In the genomic region with DNA sequence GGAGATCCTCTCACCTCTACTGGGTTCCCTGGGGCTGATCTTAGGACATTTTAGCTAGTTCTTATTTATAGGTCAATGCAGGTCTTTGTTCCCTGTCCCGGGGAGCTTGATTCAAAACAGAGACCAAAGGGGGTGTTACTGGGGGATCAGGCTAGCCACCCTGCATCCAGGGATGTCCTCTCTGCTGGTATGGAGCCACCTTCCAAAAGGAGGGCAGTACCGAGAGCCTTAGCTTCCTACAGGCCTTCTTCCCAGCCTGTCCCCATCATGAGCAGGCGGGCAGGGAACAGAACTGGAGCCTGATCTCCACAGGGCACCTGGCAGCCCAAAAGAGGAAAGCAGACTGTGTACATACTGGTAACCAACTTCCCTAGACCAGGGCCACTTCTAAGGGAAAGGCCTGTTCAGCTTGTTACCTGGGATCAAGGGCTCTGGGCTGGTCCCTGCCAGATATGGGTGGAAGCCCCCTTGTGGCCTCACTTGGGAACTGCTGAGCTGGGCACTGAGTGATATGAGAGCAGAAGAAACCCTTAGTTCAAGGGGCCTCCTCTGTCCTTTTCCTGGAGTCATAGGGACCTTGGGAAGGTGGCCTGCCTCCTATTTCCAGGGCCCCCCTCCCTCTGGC, we compare ENCODE assay signal across 9 mouse cellular contexts. TPM values are rescaled to one million over a fixed set of nuclear protein-coding genes. Genes with fewer than 3 reads are reported as not detected.
DNase-seq lines count a peak whose midpoint lies in the region; ATAC-seq lines count a peak whose summit lies in the region.
"Had no signal": no experiment of that assay in that cellular context is flagged by ENCODE, and none has a peak within 500 bp of the region (broad histone marks: within the 10 kb centered on the region; RNA-seq: fewer than 3 reads in every experiment).

No protein-coding gene starts in this region.

- H3K4me1 ChIP-seq in lung, embryonic 15.5 days = 0 out of 2 replicates have a peak, but pooled peaks cover 5% of the 10 kb centered on the region

- peak; percentile 65 to 87 for DNase-seq in adrenal gland, adult (ENCODE audit: inconsistent age in 2 of 2, low spot score in 1 of 2)
- no peak for DNase-seq in adrenal gland, adult 8-10 months
- DNase-seq in 3134 (ENCODE audit: extremely low read depth, insufficient read length, low spot score) = peak; percentile 30
- peak; percentile 68 for DNase-seq in adrenal gland, postnatal 25 days
- peak; percentile 58 to 83 for DNase-seq in kidney, adult 8-10 months
- peak; percentile 56 for DNase-seq in right cerebral cortex, postnatal 4 days

- peak; percentile 78 for ATAC-seq in erythroid progenitor cell, adult 5-6 weeks (replicated peaks; ENCODE audit: low FRiP score, poor library complexity, severe bottlenecking)
- ATAC-seq in lung, embryonic 15.5 days (ENCODE audit: borderline replicate concordance, extremely low read depth, low FRiP score, low TSS enrichment) = 0 out of 2 replicates have a peak, but pooled peaks have one; percentile 6

- 84% methylated on average over 3 of the region's 3 CpGs for WGBS in lung, embryonic 15.5 days

- H3K4me3 ChIP-seq in lung, embryonic 15.5 days = no peak overlapping the region

- no peak overlapping the region for H3K4me2 ChIP-seq in lung, embryonic 15.5 days

- H3K9me3 ChIP-seq in lung, embryonic 15.5 days = no peaks in the 10 kb centered on the region

- no peak overlapping the region for H3K27ac ChIP-seq in lung, embryonic 15.5 days

- no peaks in the 10 kb centered on the region for H3K27me3 ChIP-seq in lung, embryonic 15.5 days

- H3K36me3 ChIP-seq in lung, embryonic 15.5 days = no peaks in the 10 kb centered on the region

- no peak overlapping the region for H3K9ac ChIP-seq in lung, embryonic 15.5 days

RNA-seq across cellular contexts. Expression of gene Masp2, which starts 2.3 kb away (rescaled TPM):
- 1 to 10 TPM; 1.5 to 2.6 (median 1.6) TPM for total RNA-seq in adrenal gland, adult 8-10 months (2022)
- total RNA-seq in adrenal gland, postnatal 25 days (2021) = 2.8 and 4.4 TPM in 2 replicates
- total RNA-seq in erythroid progenitor cell, adult 5-6 weeks (2015; ENCODE audit: low replicate concordance) = not detected in 2 replicates
- 2.8 TPM in 1 of 2 replicates, not detected in the other for total RNA-seq in erythroid progenitor cell, adult 5-6 weeks (2017; ENCODE audit: low replicate concordance)
- 0.21 and 0.65 TPM in 2 replicates for polyA plus RNA-seq in lung, embryonic 15.5 days (2015; fragmentation: Nextera tagmentation; extraction: Ambion mirVana)

RNA-seq across cellular contexts. Expression of gene Srm, which starts 13.3 kb away (rescaled TPM):
- 10 to 100 TPM; 67.4 to 91.6 (median 76.2) TPM for total RNA-seq in adrenal gland, adult 8-10 months (2022)
- 68.3 and 78.6 TPM in 2 replicates for total RNA-seq in adrenal gland, postnatal 25 days (2021)
- 11.3 and 14.1 TPM in 2 replicates for total RNA-seq in erythroid progenitor cell, adult 5-6 weeks (2015; ENCODE audit: low replicate concordance)
- total RNA-seq in erythroid progenitor cell, adult 5-6 weeks (2017; ENCODE audit: low replicate concordance) = 1.0 and 4.5 TPM in 2 replicates
- 183 and 192 TPM in 2 replicates for polyA plus RNA-seq in lung, embryonic 15.5 days (2015; fragmentation: Nextera tagmentation; extraction: Ambion mirVana)

RNA-seq across cellular contexts. Expression of gene Tardbp, which starts 22.2 kb away (rescaled TPM):
- total RNA-seq in adrenal gland, adult 8-10 months (2022) = 100 to 1,000 TPM; 216 to 285 (median 243) TPM
- total RNA-seq in adrenal gland, postnatal 25 days (2021) = 282 and 318 TPM in 2 replicates
- 230 and 350 TPM in 2 replicates for total RNA-seq in erythroid progenitor cell, adult 5-6 weeks (2015; ENCODE audit: low replicate concordance)
- 315 and 491 TPM in 2 replicates for total RNA-seq in erythroid progenitor cell, adult 5-6 weeks (2017; ENCODE audit: low replicate concordance)
- polyA plus RNA-seq in lung, embryonic 15.5 days (2015; fragmentation: Nextera tagmentation; extraction: Ambion mirVana) = 386 and 392 TPM in 2 replicates

RNA-seq across cellular contexts. Expression of gene Gm572, which starts 38.5 kb away (rescaled TPM):
- total RNA-seq in adrenal gland, adult 8-10 months (2022) = not detected
- not detected in 2 replicates for total RNA-seq in adrenal gland, postnatal 25 days (2021)
- not detected in 2 replicates for total RNA-seq in erythroid progenitor cell, adult 5-6 weeks (2015; ENCODE audit: low replicate concordance)
- not detected in 2 replicates for total RNA-seq in erythroid progenitor cell, adult 5-6 weeks (2017; ENCODE audit: low replicate concordance)
- polyA plus RNA-seq in lung, embryonic 15.5 days (2015; fragmentation: Nextera tagmentation; extraction: Ambion mirVana) = not detected in 2 replicates
- polyA plus RNA-seq: C2C12 had no signal

RNA-seq across cellular contexts. Expression of gene Exosc10, which starts 46.4 kb away (rescaled TPM):
- 10 to 100 TPM; 42.4 to 58.8 (median 51.5) TPM for total RNA-seq in adrenal gland, adult 8-10 months (2022)
- 54.7 and 55.2 TPM in 2 replicates for total RNA-seq in adrenal gland, postnatal 25 days (2021)
- total RNA-seq in erythroid progenitor cell, adult 5-6 weeks (2015; ENCODE audit: low replicate concordance) = 27.4 and 31.9 TPM in 2 replicates
- 20.1 and 41.5 TPM in 2 replicates for total RNA-seq in erythroid progenitor cell, adult 5-6 weeks (2017; ENCODE audit: low replicate concordance)
- polyA plus RNA-seq in lung, embryonic 15.5 days (2015; fragmentation: Nextera tagmentation; extraction: Ambion mirVana) = 92.3 and 93.8 TPM in 2 replicates
